Mouse (Mus musculus): ENCODE data around the gene Gpat3.

Gene Gpat3

GRCm38 (mm10) chr5:100917252-100917774, 71.8 kb downstream of the Gpat3 start:
- DNase-seq = peak; percentile 33 to 46

- peak in 1 of 2 experiments; percentile 36 for DNase-seq
These were observed 73.6 kb downstream of the Gpat3 start for GRCm38 (mm10) chr5:100919069-100919468.

- DNase-seq = no peak
These were observed 84.2 kb downstream of the Gpat3 start for GRCm38 (mm10) chr5:100929698-100930097.

- no peak for DNase-seq
These were observed 98.2 kb downstream of the Gpat3 start for GRCm38 (mm10) chr5:100943716-100944115.

- no peak for DNase-seq
These were observed 99.8 kb downstream of the Gpat3 start for GRCm38 (mm10) chr5:100945336-100945735.

Measured in lung, adult 18-20 months (tissue).